Mouse (Mus musculus): ENCODE results near the gene Dbnl. TPM values are rescaled to one million over a fixed set of nuclear protein-coding genes. Genes with fewer than 3 reads are reported as not detected.

Dbnl gene
- polyA plus RNA-seq, 1 experiment from 2014 or later = 140 TPM

- WGBS = 52% methylated on average over 6 of the region's 6 CpGs
- peaks cover 2% of the 10 kb centered on the region; the same call in 1 of the 2 replicates for H3K4me1 ChIP-seq
- H3K4me2 ChIP-seq = no peak overlapping the region
- no peak overlapping the region for H3K9ac ChIP-seq
- H3K27ac ChIP-seq = no peak overlapping the region
- no peaks in the 10 kb centered on the region for H3K9me3 ChIP-seq
- peak; percentile 53 for ATAC-seq (ENCODE audit: low FRiP score)
- no peak overlapping the region for H3K4me3 ChIP-seq (replicated peaks)
- H3K27me3 ChIP-seq = no peaks in the 10 kb centered on the region
- no peaks in the 10 kb centered on the region for H3K36me3 ChIP-seq (replicated peaks)
Observed at GRCm38 (mm10) chr11:5848741-5849140, 60.5 kb downstream of the Dbnl start.

DNA sequence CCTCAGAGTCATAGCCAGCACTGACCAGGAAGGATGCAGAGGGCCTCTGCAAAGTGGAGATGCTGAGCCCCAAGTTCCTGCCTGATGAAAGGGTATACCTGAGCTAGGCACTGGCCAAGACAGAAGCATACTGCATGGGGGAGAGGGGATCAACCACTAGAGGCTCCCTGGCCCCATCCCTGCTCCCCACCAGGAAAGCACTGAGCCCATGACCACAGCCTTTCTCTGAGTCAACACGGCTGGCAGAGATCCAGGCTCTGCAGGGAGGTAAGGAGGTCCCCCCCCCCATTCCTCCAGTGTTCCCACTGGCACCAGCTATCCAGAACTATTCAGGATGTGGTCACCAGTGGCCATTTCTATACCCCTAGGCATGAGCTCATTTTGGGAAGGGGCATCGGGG lies 61.0 kb downstream of the Dbnl start:
- Histone ChIP-seq H3K9me3 (no peaks in the 10 kb centered on the region), H3K27ac (no peak overlapping the region), H3K27me3 (no peaks in the 10 kb centered on the region), H3K36me3 (replicated peaks) (no peaks in the 10 kb centered on the region), H3K4me1 (peaks cover 2% of the 10 kb centered on the region; the same call in 1 of the 2 replicates), H3K4me3 (replicated peaks) (no peak overlapping the region), H3K9ac (no peak overlapping the region), H3K4me2 (no peak overlapping the region)
- 63% methylated on average over 2 of the region's 2 CpGs for WGBS
- ATAC-seq (ENCODE audit: low FRiP score) = no peak

- H3K4me2 ChIP-seq = no peak overlapping the region
- no peaks in the 10 kb centered on the region for H3K9me3 ChIP-seq
- no peaks in the 10 kb centered on the region for H3K36me3 ChIP-seq (replicated peaks)
- peaks cover 2% of the 10 kb centered on the region; the same call in 1 of the 2 replicates for H3K4me1 ChIP-seq
- H3K27me3 ChIP-seq = no peaks in the 10 kb centered on the region
- no peak overlapping the region for H3K27ac ChIP-seq
- no peak overlapping the region for H3K9ac ChIP-seq
- 75% methylated on average over 5 of the region's 5 CpGs for WGBS
- ATAC-seq (ENCODE audit: low FRiP score) = no peak
- H3K4me3 ChIP-seq (replicated peaks) = no peak overlapping the region
Observed at GRCm38 (mm10) chr11:5850452-5850851, 62.2 kb downstream of the Dbnl start.

Other genes with a start within 250 kb of the Dbnl start
- gene Ccdc117, start 246.3 kb upstream of the Dbnl start, polyA plus RNA-seq (2016; fragmentation: Nextera tagmentation; extraction: Ambion mirVana) = 27.1 and 28.0 TPM in 2 replicates
- 0.33 TPM in 1 of 2 replicates, not detected in the other for gene Ankrd36, start 218.8 kb upstream of the Dbnl start, polyA plus RNA-seq (2016; fragmentation: Nextera tagmentation; extraction: Ambion mirVana)
- gene Mrps24, start 72.8 kb upstream of the Dbnl start, polyA plus RNA-seq (2016; fragmentation: Nextera tagmentation; extraction: Ambion mirVana) = 156 and 162 TPM in 2 replicates
- 24.8 and 26.2 TPM in 2 replicates for gene Urgcp, start 26.1 kb upstream of the Dbnl start, polyA plus RNA-seq (2016; fragmentation: Nextera tagmentation; extraction: Ambion mirVana)
- gene Pgam2, start 15.2 kb downstream of the Dbnl start, polyA plus RNA-seq (2016; fragmentation: Nextera tagmentation; extraction: Ambion mirVana) = 2.5 and 3.7 TPM in 2 replicates
- gene Polm, start 49.5 kb downstream of the Dbnl start, polyA plus RNA-seq (2016; fragmentation: Nextera tagmentation; extraction: Ambion mirVana) = 7.7 and 8.4 TPM in 2 replicates
- 14.6 and 20.5 TPM in 2 replicates for gene Aebp1, start 73.5 kb downstream of the Dbnl start, polyA plus RNA-seq (2016; fragmentation: Nextera tagmentation; extraction: Ambion mirVana)
- 104 and 108 TPM in 2 replicates for gene Pold2, start 89.8 kb downstream of the Dbnl start, polyA plus RNA-seq (2016; fragmentation: Nextera tagmentation; extraction: Ambion mirVana)
- gene Myl7, start 110.3 kb downstream of the Dbnl start, polyA plus RNA-seq (2016; fragmentation: Nextera tagmentation; extraction: Ambion mirVana) = 0.99 and 2.0 TPM in 2 replicates
- 2.9 and 3.5 TPM in 2 replicates for gene Gck, start 161.6 kb downstream of the Dbnl start, polyA plus RNA-seq (2016; fragmentation: Nextera tagmentation; extraction: Ambion mirVana)
- 58.4 and 59.8 TPM in 2 replicates for gene Ykt6, start 167.2 kb downstream of the Dbnl start, polyA plus RNA-seq (2016; fragmentation: Nextera tagmentation; extraction: Ambion mirVana)